Mouse (Mus musculus): ENCODE measurements around the gene Lyst.

DNA sequence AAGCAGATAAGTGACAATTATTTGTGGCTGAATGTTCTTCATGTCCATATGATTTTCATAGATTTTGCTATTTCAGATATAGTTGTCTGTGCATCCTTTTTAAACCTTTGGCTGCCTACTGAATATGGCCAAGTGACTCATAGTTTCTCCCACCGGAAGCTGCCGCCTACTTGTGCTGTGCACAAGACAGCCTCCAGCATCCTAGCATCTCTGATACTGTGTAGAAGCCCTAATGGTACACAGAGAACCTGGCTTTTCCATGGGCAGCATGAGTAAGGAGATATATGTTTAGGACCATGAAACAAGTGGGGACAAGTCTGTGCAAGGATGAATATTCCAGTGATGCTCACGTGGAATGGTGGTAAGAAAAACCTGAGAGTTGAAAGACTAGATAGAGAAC, 35.0 kb upstream of the Lyst start:
- TF ChIP-seq CTCF (IDR thresholded peaks at IDR 0.05; ENCODE audit: low read depth, low read length) = no peak
- TF ChIP-seq POLR2A (IDR thresholded peaks at IDR 0.05; ENCODE audit: extremely low read depth, insufficient read depth, low read length) = no peak
